Mouse (Mus musculus) liver, adult 2 months (tissue): ENCODE measurements at regions not wholly inside any gene's neighbourhood (a gene's known extent, or its start where the extent isn't known, plus 50 kb on each side); places are given as distances from the start of the nearest gene placed in this dataset.

ENCODE experiments used
- CTCF ChIP-seq: fragments of 200-500 bp; IDR thresholded peaks from 2 replicates; pipeline ENCODE4 v1.5.1; 2011; ENCODE audit warnings: low read depth, low read length, control low read depth
- POLR2A ChIP-seq: fragments of 200-500 bp; IDR thresholded peaks from 2 replicates; pipeline ENCODE4 v1.6.1; 2011; ENCODE audit warnings: low read length, control low read depth; ENCODE audit not compliant: insufficient read depth; ENCODE audit errors: extremely low read depth

DNA sequence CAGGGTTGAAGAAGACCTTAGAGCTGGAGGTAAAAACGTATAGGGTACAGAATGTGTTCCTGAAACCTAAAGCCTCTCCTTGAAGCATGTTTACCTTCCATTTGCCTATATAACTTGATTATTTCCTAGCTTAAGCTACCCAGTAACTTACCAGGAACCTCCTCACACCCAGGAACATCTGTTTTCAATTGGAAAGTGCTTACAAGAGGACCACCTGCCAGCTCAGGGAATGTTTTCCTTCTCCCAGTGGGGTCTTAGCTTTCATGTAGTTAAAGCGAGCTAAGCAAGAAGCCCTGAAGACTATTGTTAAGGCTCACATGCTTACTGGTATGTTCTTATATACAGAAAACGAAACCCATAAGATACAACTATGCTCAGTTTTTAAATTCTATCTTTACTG lies 506.6 kb upstream of the Hsf2 start:
- TF ChIP-seq CTCF, result no peak
- TF ChIP-seq POLR2A, result no peak
